Mouse (Mus musculus) regulatory T cell (primary cell): Measurements from ENCODE around the gene Rab38.

ENCODE experiments used
- in situ Hi-C: fragments of 300-600 bp; cut with MboI, MseI; formaldehyde crosslinking; loops from one replicate; pipeline ENCODE4 v1.15.1; 2025; ENCODE audit warnings: high pct_unique_total_duplicates

The Rab38 gene

DNA sequence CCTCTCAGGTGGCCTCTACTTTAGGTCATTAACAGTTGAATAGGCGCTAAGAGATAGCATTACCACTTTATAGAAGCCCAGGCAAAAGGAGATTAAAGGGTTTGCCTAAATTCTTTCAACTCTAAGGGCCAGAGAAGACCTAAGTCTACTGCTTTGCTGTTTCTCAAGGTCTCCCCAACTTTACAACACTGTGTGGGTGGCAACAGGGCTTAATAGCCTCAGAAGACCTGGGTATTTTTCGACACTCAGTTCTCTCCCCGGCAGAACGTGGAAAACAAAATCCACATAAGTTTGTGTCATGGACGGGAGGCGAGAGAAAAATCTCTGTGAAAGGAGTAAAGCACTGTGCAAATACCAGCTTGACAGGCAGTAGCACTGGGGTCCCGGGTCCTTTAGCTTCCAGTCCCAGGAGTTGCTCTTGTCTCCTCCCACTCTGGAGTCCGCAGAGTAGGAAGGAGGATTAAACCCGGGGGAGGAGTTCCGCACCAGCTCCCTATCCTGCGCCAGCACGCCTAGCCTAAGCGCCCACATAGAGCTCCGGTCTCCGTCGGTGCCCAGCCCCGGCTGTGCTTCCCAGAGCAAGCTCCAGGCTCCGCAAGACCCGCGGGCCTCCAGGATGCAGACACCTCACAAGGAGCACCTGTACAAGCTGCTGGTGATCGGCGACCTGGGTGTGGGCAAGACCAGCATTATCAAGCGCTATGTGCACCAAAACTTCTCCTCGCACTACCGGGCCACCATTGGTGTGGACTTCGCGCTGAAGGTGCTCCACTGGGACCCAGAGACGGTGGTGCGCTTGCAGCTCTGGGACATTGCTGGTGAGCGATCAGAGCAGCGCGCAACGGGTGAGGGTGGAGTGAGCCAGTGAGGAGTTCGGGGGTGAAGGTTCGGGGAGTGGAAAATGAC, at the start of gene Rab38:
Rab38 (plus strand) TSS at position 488 of the 906 bp plus-strand sequence.
- in situ Hi-C loops, result no loop called here

DNA sequence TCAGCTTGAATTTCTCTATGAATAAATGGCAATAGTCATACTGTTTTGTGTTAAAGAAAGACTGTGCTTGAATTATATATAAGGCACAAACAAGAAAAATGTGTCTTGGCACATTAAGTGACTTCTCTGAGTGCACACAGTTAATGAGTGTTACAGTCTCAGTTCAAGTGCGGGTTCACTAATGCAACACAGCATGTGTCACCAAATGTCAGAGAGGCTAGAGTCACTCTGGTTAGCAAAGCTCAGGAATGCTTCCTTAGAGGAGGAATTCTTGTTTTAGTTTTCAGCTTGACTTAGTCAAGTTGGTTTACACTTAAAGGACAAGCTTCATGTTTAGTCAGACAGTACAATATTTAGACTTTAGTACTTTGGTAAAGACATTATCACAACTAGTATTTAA, 35.5 kb upstream of the Rab38 start:
- in situ Hi-C loops, result no loop called here

DNA sequence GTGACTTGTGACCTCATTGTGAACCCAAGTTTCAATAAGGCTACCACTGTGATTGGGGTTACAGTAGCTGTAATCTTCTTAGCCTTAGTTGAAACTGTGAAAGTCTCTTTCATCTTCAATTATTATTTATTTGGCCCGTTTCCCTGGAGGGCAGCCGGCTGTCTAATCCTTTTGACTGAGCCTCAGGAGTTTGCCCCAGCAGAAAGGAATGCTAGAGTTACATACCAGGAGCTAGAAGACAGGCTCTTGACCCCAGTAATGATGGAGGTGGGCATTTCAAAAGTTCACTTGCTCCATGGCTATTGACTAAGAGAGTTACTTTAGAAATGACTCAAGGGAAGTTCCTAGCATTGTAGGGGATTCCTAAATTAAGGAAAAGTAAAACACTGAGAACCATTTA, 34.3 kb upstream of the Rab38 start:
- in situ Hi-C loops, result no loop called here

DNA sequence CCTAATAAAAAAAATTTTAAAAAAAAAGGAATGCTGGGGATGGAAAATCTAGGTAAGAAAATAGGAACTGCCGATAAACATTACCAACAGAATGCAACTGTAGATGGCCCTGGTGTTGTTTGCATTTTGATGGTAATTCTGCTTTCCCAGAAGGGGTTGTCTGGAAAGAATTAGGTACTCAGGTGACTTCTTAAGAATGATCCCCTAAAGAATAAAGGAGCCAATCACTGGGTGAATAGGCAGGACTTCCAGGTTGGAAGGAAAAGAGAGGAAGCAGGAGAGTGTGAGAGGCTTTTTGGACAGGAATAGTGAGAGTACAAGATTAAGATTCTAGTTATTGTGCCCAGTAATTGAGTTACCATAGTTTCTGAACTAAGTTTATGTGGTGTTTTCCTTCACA, 24.8 kb upstream of the Rab38 start:
- in situ Hi-C loops, result no loop called here

DNA sequence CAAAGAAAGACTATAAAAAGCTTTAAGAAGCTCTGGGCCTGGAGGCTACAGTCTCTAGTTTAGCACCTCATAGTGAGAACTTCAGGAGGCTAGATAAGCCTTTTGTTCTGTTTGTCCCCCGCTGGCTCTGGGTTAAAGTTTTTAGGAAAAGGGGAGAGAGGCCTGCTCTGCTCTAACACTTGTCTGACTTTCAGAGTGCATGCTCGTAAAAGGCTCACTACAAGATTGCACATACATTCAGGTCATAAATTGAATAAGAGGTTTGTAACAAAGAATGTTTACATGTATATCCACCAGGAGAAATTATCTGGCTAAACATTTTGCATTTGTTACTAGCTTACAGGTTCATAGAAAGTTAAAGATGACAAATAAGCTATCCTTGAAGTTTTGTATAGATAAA, 23.6 kb upstream of the Rab38 start:
- in situ Hi-C loops, result no loop called here

DNA sequence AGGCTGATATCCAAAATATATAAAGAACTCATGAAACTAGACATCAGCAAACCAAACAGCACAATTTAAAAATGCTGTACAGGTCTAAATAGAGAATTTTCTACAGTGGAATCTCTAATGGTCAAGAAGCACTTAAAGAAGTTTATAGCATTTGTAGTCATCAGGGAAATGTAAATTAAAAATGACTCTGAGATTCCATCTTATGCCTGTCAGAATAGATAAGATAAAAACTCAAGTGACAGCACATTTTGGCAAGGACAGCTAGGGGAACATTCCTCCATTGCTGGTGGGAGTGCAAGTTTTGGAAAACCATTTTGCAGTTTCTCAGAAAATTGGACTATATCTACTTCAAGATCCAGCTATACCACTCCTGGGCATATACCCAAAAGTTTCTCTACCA, 8.3 kb upstream of the Rab38 start:
- in situ Hi-C loops, result no loop called here

DNA sequence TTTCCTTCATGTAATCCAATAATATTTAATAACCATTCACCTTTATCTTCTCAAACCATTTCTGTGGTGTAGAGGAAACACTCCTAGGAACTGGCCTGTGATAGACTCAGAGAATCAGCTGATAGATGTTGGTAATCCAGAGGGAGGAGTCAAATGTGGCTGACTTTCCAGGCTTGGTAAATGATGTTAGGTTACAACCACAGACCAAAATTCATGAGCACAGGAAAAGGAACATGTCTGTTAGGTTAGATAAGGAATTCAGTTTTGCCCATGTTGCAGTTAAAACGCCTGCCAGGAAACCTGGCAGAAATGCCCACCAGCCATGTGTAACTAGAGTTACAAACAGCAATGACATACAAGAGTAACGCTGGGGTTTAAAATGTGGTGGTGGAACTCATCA, 6.2 kb upstream of the Rab38 start:
- in situ Hi-C loops, result no loop called here

DNA sequence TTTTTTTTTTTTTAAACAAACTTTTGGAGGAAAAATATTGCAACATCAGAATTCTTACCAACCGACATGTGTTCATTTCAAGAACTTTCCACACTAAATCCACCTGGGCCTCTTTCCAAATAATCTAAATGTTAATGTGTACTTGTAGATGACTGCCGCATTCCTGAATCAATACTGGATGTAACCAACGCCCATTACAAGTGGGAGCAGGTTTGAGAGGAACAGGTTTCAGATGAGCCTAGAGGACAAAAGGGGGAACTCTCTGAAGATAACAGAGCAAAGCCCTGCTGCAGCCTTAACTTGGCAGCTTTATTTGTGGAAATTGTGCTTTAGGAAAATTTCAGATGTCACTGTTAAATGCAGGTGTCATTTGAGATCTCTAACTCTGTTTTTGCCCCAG, 4.3 kb upstream of the Rab38 start:
- in situ Hi-C loops, result no loop called here

DNA sequence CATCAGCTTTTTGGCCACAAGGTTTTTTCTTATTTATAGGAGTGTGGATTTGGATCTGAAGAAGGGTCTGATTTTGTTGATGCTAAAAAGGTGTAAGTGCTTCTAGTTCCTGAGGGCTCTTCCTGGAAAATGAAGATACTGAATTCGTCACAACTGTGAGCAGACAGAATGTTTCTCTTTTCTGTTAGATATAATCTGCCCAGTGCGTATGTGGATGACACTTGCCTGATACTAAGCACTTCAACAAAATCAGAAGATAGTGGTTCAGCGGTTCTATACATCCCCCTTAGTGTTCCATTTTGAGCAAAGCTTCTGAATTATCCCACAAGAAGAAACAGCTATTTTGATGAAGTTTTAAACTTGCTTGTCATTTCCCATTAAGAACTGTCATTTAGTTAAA, 2.6 kb upstream of the Rab38 start:
- in situ Hi-C loops, result no loop called here

DNA sequence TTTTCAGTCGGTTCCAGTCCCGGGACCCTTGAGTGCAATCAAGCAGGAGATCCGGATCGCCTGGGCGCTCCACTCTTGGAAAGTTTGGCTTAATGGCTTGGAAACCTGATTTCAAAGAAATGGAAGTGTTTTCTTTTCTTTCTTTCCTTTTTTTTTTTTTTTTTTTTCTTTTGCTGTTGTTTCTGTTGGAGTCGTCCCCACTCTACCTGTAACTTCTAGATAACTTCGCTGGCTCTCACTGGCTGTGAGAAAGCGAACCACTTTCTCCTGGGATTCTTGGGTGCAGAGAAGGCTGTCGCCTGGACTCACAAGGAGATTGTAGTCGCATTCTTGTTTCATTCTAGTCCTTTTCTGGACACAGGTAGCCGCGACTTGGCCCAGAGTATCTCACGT, 615 bp downstream of the Rab38 start:
- in situ Hi-C loops, result no loop called here

DNA sequence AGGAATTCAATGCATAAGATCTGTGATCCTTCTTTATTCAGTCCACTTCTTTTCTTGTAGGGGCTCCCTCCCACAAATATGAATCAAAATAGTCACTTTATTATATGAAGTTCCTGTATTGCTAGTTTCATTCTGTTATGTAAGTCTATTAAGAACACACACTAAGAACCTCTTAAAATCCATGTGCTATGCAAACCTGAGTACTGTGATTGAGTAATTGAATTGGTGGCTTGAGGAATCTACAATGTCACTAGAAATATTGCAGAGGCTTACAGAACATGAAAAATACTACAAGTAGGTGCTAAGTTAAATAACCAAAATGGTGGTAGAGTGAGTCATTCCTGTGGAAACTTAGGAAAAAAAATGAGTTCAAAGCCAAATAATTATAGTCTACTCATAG, 10.2 kb downstream of the Rab38 start:
- in situ Hi-C loops, result no loop called here

DNA sequence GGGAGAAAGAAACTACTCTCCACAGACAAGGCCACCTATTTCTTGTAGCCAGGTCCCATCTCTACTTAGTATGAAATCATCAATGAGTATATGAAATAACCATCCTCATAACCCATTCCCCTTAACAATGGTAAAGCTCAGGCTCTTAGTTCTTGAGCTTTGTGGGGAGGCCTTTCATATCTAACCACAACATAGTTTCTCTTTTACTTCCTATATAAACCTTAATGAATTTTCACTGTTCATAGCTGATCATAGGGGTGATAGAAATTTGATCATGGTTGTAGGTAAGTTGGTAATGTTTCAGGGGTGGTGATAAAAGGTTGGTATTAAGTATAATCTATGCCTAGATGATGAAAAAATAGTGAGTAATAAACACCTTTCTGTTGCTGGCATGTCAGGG, 12.6 kb downstream of the Rab38 start:
- in situ Hi-C loops, result no loop called here

DNA sequence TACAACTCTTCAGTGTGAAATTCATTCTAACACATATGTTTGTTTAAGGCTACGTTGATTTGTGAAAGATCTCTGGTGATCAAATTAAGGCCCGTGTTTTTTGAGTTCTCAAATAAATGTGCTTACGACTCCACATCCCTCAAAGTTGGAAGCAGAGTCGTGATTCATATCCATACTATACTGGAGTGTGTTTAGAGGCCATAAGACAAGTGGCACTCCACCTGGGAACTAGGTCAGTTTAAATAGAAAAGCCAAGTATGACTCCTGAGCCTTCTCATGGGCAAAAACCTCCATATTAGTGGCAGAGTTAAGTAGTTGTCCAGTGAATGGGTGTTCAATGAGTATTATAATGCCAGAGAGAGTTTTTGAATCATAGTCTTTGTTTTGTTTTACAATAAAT, 13.4 kb downstream of the Rab38 start:
- in situ Hi-C loops, result no loop called here

DNA sequence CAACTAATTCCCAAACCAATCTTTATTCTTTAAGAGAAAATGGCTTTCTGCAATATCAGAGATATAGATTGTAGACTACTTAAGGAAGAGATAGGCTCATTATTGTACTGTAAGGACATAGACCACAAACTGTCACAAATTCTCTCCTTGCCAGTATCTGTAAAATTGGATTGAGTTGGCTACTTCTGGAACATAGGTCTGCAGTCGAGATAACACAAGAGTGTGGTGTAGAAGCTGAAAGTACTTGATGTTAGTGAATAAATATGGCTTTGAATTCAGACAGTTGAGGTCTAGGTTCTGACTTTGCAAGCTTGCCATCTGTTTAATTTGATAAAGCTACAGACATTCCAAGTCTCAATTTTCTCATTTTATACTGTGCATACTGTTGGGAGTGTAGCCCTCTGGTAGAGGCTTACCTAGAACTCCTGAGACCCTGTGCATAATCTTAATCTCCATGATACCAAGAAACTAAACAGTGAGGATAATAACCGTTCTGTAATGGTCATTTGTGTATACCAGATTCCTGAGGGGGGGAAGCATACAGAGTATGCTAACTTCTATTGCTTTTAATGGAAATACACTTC, 15.3 kb downstream of the Rab38 start:
- in situ Hi-C loops, result no loop called here

DNA sequence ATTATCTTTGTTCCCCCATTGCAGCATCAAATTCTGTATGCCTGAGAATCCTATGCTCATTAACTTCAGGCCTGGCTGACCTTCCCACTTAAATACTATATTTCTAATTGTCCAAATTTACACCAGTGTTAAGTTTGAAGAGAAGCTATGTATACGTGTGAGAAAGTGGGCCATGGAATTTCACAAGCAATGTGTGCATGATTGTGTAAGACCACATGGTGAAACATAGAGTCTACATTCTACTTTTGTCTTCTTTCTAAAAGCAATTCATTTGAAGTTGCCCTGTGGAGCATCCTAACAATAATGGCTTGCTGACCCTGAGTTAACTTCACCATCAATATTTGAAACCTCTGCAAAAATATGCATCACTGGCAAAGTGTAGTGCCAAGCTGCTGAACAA, 23.2 kb downstream of the Rab38 start:
- in situ Hi-C loops, result loop anchor here (10.0 kb wide), 1 partner anchor 948 kb away; no protein-coding TSS in a partner anchor

DNA sequence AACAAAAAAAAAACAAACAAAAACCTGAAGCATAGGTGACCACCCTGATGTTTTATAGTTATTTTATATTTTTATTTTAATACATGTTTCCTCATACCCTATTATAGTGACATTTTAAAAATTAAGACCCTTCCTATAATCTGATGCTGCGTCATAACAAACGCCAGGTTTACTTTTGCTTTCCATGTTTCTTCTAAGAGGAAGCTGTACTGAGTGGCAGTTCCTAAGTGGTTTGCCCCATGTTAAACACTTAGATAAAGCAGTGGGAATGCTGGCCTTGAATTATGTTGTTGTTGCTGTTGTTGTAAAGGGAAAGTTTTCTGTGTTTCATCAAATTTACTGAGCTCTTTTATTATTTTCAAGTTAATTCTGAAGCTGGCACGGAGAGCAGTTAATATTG, 27.8 kb downstream of the Rab38 start:
- in situ Hi-C loops, result loop anchor here (10.0 kb wide), 1 partner anchor 953 kb away; no protein-coding TSS in a partner anchor

DNA sequence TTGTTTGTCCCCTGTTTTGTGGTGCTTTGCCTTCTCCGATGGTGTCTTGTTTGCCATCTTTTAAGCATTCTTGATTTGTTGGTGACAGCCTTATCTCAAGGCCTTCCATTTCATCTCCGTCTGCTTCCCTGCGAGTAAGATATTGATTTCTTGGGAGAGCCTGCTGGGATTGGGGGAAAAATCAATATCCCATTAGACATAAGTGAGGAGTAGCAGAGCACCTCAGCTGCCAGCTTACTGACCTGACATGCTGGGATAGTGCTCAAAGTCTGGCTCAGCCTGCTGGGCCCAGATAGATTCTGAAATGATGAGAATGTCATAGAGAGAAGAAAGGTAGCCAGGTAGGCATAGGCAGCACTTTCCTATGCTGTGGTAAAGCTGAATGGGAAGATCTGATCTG, 37.7 kb downstream of the Rab38 start:
- in situ Hi-C loops, result no loop called here

DNA sequence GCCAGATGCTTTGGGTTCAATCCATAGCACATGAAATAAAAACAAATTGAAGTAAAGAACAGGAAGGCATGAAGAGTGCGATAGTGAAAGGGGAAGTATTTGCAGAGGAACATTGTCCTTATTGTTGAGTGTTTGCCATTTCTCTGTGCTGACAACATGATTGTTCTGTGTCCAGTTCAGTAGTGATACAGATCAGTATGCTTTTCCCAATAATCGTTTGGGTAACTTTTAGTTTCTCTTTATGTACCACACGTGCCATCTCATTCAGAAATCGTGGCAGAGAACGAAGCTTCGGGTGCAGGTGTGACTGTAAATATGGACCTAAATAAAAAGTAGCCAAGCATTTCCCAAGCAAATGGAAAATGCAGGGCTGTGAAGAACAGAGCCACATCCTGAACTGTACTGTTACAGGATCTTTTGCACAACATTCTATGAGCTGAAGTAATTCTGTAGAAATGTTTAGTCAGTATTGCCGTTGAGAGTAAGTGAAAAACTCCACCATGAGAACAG, 52.1 kb downstream of the Rab38 start:
- in situ Hi-C loops, result no loop called here

DNA sequence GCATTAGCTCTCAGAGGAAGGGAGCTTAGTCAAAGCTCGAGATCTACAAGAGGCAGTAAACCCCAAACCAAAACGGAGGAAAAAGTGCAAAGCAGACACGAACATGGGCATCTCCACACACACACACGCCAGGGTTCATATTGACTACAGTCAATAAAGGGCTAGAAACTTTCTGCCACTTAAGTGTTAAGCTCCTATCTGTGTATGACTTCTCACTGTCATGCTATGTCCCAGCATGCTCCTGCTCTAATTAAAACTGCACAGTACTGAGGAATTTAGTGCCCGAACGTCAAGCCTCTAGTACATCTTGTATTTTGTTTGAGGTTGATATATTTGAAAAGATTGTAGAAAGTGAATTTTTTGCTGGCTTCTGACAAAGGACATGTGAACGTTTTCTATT, 52.6 kb downstream of the Rab38 start:
- in situ Hi-C loops, result no loop called here

DNA sequence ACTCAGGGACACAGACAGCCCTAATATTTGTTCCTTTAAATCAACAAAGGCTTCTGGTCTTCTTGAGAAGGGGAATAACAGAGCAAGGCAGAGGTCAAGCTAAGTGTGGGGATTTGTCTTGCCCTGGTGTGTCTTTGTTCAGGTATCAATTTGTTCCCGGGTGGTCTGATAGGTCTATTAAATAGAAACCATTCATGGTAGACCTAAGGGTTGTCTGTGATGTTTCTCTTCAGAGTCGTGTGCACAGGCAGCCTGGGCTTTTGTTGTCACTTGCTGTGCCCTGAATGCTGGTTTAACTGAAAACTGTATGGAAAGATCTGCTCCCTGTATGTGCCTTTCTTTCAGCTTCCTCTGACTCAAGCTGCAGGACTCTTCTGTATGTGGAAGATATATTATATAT, 60.9 kb downstream of the Rab38 start:
- in situ Hi-C loops, result no loop called here

DNA sequence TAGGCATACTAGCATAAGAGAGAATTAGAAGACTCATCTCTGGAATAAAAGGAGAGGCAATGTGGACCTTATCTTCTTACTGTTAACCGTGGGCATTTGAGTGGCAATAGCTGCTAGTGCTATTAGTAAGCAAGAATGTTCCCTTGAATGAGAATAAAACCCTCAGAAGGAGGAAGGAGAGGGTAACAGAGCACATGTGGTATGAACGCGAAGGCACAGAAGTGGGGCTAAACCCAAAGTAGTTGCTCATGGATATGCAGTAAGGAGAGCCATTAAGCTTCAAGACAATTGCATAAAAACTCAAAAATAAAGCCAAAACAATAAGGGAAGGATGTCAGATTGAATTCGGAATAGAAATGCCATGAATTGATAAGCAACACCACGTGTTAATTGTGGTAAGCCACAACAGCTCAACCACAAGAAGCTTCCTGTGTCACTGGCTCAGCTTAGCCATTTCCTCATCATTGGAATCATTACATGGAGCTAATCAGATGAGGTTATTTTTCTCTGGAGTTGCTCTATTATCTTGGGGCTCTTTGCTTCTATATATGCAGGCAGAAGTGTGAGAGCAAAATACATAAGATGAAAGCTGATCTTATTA, 72.2 kb downstream of the Rab38 start:
- in situ Hi-C loops, result no loop called here

DNA sequence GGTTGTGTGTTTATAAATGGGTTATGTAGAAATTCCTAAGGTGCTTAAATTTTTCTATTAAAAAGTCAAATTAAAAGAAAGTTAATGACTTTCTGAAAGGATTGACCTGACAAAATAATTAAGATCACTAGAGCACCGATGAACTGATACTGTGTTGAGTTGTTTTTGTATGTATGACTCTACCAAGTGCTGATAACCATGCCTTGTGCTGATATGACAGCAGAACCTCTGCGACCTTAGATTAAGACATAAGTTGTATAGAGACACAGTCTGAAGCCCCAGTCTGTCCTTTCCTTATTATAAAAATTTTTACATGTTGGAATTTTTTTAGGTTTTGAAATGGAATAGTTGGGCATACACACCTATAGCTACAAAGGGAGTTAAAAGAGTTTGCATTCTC, 79.7 kb downstream of the Rab38 start:
- in situ Hi-C loops, result no loop called here

DNA sequence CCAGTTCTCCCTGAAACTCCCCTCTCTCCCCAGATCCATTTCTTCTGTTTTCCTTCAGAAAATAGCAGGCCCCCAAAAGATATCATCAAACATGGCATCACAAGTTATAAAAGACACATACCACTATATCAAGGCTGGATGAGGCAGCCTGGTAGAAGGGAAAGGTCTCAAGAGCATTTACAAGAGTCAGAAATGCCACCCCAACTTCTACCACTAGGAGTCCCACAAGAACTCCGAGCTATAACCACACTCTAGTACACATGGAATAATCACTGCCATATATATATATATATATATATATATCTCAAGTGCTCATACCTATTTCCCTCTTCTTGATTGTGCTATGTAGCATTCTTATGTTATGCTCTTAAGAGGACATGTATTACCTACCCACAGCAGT, 92.4 kb downstream of the Rab38 start:
- in situ Hi-C loops, result no loop called here
